Mouse (Mus musculus) heart, postnatal 25 days (tissue): ENCODE results near the gene Ttll2. TPM values are rescaled to one million over a fixed set of nuclear protein-coding genes. Genes with fewer than 3 reads are reported as not detected.
"Not testable (repeated sequence)": the region's sequence is repeated elsewhere in the genome, so short reads cannot be mapped to it uniquely, and the experiment has no call there.

Source experiments
- DNase-seq: peaks from one replicate; pipeline ENCODE4 v3.0.0; 2022; ENCODE audit warnings: low spot score
- intact Hi-C: fragments of 180-260 bp; cut with DNase I; formaldehyde crosslinking; loops from one replicate; pipeline ENCODE4 v1.15.1; 2025
- total RNA-seq, 2 experiments: library from RNA; stranded (reverse); gene quantifications; 2 replicates each; pipeline ENCODE4 v1.2.3; 2021

Ttll2 gene
- total RNA-seq, 2 experiments from 2014 or later, result not detected

DNA sequence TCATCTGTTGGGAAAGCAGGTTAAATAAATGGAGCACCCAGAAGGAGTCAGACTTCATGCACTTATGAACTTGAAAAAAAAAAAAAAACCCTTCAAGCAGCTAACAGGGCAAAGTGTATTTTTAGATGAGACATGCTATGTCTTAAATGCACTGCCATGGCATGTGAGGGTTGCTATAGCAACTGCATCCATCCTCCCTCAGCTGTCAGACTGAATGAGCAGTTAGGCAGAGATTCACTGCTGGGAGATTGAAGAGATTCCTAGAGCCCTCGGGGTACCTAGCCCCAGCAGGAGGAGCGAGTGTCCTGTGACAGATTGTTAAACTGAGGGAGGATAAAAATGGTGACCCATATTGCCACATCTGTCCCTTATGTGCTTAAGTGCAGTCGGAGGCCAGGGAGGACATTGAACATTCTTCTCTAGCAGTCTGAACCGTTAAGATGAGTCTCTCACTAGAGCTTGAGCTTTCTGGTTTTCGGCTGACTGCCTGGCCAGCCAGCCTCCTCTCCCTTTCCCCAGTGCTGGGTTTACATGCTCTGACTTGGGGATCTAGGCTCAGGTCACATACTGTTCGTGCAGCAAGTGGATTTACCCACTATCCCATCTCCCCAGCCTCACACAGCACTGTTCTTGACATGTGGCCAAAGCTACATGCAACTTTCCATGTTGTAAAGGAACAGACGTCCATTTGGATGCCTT lies 14.3 kb upstream of the Ttll2 start:
- DNase-seq, intact Hi-C loops: not testable (repeated sequence)

DNA sequence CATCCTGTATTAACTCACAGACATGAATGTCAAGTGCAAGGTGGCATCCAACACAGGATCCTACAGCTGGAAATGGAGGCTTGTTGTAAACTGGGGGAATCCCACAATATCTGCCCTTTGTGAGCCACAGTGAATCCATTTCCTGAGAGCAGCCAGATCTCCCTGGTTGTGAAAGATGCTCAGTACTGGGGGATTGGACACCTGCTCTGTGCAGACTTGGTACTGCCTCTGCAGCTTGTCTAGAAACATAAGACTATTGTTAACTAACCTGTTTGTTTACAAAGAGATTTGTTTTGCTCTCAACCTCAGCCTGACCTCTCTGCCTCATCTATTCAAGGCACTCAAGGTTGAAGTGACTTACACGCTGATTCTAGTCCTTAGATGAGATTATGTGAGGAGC lies 13.8 kb upstream of the Ttll2 start:
- DNase-seq, intact Hi-C loops: not testable (repeated sequence)

DNA sequence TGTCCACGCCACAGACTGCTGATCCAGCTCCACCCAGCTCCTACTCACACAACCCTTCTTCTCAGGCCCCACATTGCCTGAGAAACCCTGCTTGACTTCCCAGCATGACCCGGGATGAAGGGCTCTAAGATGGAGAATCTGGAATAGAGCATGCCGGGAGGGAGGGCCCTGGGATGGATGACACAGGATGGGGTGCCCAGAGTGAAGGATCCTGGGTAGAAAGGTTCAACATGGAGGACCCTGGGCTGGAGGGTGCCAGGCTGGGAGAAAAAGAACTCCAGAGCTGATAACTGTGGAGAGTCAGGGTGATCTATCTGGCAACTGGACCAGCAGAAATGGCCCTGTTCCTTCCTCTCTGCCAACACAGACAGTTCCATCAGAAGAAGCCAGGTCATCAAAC lies 13.1 kb upstream of the Ttll2 start:
- intact Hi-C loops, DNase-seq: not testable (repeated sequence)

DNA sequence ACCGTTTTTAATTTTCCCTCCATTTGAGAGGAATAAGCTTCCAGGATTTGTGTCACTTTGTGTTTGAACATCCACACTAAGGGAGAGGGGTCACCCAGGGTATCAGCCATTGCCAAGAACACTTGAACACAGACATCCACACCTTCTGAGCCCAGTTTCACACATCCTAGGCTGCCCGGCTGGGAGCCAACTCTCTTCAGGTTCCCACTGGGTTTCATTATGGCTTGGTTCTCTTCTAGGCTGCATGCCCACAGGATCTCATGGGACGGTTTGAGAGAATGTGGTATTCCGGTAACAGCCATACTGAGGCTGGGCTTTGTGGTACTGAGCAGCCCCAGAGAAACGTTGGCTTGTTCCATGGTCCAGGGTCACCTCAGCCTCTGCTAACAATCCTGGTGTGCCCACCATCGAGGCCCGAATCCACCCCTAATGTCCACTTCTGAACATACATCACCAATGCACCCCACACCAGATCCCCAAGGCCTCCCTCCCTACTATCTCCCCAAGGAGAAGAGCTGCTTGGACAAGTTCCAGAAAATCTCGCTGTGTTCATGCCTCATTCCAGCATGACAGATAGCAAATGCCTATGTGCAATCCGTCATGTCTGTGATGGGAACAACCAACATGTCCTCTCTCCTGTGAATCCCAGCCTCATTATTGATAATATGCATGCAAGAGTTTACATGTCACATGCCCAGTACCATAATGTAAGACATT lies 8.4 kb upstream of the Ttll2 start:
- intact Hi-C loops, result not testable (repeated sequence)
- DNase-seq, result peak; percentile 5

DNA sequence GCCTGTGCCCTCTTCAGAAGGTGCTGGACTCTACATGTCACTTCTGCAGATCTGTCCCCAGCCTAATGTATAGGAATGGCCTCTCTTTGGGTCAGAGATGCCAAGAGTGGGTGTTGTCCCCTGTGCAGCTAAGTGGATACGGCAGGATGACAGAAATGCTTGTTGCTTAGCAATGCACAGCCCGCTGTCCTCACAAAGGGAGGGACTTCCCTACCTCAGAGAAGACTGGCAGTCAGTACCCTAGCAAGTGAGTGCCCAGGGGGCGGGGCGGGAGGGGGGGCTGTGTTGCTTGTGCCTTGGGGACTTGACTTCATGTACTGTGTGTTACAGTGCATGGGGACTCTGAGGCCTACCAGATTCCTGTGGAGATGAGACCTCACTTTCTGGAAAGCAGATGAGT lies 7.3 kb upstream of the Ttll2 start:
- DNase-seq, intact Hi-C loops: not testable (repeated sequence)

DNA sequence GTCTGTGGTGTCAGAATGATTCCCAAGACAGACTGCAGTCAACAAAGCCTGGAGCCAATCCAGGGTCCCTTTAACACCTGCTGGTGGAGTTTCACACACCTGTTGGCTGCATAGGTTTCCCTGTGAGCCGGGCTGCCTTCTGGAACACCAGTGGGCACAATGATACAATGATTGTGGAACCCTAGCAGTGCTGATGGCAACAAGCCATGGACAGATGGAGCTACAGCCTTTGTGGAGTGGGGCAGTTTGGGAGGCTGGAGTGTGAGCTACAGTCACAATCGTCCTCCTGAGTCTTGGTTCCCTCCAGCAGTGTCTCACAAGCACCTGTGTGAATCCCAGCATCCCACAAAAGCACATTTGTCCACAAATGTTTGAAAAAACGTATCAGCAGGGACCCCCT lies 3.7 kb downstream of the Ttll2 start:
- intact Hi-C loops, DNase-seq: not testable (repeated sequence)

DNA sequence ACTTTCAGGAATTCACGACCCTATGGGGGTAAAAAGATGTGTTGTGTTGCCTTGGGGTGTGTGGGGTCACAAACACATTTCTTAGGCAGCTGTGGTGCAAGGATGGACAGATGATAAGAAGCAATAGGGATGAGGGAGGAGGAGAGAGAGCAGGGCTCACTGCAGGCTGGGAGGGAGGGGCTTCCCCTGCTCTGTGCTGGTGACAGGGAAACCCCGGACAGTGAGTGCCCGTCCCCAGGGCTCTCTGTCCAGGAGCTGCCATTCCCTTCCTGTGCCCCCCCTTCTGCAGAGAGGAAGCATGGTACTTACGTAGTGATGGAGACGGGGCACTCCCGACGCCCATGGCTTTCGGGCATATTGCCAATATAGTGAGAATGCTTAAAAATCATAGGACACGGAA lies 15.1 kb downstream of the Ttll2 start:
- intact Hi-C loops, DNase-seq: not testable (repeated sequence)

DNA sequence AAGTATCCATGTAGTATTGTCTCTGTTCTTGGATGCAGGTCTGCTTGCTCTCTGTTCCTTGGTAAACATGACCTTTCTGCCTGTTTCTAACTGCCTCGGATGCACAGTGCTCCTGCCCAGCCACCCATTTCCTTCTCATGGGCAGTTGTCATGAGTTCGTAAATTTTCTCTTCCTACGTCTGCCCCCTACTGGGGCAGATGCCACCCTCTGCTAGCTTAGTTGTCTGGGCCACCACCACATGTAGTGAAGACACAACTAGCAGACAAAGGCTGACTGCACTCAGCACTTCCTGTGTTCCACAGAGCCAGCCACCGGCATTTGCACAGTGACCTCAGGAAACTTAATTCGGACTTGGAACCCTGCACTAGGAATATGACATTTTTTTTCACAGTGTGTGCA lies 19.8 kb downstream of the Ttll2 start:
- DNase-seq, intact Hi-C loops: not testable (repeated sequence)

DNA sequence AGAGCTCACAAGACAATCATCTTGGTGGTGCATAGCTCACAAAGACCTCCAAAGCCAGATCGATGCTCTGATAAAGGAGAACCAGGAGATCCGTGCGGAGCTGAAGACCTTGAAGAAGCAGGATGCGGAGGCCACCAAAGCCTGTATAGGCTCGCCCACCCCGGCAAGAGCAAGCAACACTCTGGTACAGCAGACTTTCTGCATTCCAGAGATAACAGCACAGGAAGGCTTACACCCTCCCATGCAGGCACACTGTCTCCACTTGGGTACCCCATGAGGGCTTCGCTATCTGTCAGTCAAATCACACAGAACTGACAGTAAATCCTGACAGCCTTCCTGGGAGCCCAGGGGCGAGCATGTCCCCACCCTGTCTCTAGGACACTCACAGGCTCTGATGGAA lies 26.1 kb downstream of the Ttll2 start:
- DNase-seq, intact Hi-C loops: not testable (repeated sequence)

DNA sequence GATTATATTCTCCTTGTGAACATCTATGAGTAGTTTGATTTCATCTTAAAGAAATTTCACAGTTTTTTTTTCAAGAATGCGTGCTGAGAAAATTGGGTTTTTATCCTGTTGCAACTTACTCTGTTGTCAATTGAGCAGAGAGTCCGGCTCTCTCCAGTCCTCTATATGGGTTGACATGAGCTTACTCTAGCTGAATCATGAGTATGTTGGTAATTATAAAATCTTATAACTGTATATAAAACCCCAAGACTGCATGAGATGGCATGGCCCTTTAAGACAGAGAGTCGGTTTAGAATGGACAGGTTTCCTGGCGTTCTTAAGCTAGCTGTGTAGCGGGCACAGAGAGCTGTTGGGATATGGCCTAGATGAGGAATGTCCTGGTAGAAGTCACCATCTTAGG lies 28.1 kb downstream of the Ttll2 start, which contains the start of gene Tcp10a:
Gene Tcp10a (plus strand): TSS at position 301 of the 400 bp plus-strand sequence.
- DNase-seq, intact Hi-C loops: not testable (repeated sequence)

DNA sequence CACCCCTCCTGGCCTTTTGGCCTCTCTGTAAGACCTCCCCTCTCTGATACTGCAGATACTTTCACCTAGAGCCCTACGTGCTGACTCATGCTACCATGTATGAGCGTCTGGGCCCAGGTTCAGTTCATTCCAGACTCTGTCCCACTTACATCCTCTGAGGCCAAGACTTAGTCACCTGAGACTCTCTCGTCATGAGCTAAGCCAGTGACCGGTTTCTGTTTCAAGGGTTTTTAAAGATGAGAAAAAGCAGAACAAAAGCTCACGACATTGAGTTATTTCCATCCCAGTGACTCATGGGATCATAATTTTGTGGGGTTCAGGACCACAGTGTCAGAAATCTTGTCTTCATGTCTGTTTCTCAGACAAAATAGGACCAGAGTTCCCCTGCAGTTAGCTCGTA lies 32.7 kb downstream of the Ttll2 start:
- intact Hi-C loops, result not testable (repeated sequence)

DNA sequence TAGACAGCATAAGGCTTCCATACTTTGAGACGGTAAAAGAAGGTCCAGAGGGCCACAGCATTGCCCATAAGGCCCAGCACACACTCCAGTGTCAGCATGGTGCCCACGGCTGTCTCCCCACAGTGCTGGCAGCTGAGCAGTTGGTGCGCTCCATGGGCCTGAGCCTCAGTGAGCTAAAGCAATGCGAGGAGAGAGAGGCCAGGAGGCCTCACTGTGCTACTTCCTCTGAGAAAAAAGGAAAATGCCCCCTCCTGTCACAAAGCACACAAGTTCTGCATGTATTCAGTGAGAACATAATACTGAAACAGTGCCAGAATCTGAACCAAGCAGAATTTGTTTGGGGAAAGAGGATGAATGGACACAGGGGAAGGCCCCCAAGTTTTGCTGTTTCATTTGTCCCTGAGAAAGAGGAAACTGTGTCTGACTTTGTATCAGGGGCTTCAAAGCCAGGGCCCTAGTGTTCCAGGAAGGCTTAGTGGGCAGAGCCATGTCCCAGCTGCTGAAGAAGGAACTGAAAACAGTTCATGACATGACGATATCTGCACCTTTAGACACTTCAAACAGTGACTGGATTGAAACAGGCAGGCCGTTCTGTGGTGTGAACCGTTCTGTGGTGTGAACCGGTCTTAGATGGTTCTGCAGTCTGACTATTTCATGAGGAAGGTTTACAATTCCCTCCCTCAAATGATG lies 36.7 kb downstream of the Ttll2 start:
- DNase-seq, intact Hi-C loops: not testable (repeated sequence)

More for the DNA sequence above, 32.7 kb downstream of the Ttll2 start:
- DNase-seq, result not testable (repeated sequence)

DNA sequence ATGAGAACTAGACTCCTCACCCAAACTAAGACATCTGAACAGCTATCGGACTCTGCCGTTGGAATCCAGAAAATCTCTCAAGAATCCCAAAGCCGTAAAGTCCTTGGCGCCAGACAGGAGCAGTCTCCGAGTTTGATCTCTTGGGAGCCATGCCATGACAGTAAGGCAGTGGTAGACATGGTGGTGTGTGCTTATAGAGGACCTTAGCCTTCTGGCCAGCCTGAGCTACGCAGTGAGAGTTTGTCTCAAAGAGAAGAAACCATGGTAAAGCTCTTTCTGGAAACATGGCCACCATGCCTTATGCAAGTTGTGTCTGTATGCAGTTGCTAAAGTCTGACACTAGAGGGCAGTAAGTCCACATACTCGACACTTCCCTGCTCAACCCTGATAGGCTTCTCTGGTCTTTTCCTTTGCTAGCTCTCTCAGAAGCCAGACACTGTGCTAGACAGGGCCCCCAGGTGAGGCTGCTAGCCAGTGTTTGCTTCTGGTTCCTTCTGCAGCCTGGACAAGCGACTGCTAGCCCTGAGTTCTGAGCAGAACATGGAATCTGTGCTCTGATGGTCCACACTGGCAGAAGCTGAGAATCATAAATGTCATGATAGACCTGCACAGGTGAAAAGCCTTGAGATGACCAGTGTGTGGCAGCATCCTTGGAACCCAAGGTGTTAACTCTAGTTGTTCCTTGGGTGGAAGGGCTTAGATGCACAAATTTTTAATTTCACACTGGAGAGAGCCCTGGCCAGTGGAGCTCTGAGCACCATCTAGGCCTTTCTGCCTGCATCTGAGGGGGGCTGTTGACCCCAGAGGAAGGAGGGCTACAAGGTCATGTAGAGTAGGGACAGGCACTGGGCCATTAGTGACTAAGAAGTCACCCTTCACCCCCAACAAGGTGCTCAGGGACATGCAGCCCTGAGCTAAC lies 46.0 kb downstream of the Ttll2 start:
- DNase-seq, intact Hi-C loops: not testable (repeated sequence)

Other genes with a start within 250 kb of the Ttll2 start
- gene Rps6ka2, start 182.6 kb downstream of the Ttll2 start, total RNA-seq, result 10 to 100 TPM; 23.2 to 23.7 TPM
- gene Tcp10a, start 28.1 kb downstream of the Ttll2 start, total RNA-seq, result not detected
- gene Gm49630, start 19.3 kb upstream of the Ttll2 start, total RNA-seq, result not detected
- not detected for gene Unc93a2, start 32.8 kb upstream of the Ttll2 start, total RNA-seq